Mouse (Mus musculus): ENCODE measurements around the gene Podxl2. TPM values are rescaled to one million over a fixed set of nuclear protein-coding genes. Genes with fewer than 3 reads are reported as not detected.
A peak's percentile ranks its signal among the peaks of the same experiment; 100 is the strongest.

Podxl2 gene
- total RNA-seq, 2 experiments from 2014 or later = 41.2 to 69.3 TPM

DNA sequence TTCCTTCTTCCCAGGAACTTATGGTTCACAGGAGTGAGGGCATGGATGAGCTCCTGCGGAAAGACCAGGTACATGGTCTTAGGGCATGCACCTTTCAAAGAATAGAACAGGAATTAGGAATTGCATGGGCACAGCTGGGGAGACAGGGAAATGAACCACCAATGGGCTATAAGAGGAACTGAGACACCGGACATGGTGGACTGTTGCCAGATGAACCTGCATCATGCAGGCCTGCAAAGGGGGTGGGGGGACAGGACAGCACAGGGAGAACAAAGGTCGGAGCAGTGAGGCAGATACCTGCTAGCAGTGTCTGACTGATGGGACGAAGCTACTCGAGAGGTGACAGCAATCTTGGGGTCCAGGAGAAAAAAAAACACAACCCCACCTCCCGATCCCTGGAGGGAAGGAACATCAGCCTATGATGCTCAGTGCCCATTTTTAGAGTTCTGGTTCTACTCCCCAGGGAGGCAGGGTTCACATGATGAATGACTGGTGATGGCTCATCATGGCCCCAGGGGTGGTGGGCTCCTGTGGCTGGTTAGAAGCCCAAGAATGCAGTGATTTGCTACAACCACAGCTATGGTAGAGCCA lies 44.6 kb downstream of the Podxl2 start:
- no peak for DNase-seq (ENCODE audit: low spot score in 2 of 2)

DNA sequence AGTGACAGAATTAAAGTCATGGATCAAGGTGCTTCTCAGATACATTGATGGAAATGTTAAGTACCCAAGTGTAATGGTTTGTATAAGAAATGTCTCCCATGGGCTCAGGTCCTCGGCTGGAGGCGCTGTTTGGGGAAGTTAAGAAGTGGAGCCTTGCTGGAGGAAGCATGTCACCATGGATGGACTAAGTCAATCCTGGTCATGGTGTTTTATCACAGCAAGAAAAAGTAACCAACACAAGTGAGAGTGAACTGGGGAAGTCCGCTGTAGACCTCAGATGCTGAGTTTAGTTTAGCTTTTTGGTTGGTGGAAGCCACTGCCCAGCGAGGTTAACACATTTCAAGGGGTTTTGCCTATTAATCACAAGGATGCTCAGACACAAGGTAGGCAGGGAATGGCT lies 45.3 kb downstream of the Podxl2 start:
- DNase-seq (ENCODE audit: low spot score in 2 of 2) = no peak

DNA sequence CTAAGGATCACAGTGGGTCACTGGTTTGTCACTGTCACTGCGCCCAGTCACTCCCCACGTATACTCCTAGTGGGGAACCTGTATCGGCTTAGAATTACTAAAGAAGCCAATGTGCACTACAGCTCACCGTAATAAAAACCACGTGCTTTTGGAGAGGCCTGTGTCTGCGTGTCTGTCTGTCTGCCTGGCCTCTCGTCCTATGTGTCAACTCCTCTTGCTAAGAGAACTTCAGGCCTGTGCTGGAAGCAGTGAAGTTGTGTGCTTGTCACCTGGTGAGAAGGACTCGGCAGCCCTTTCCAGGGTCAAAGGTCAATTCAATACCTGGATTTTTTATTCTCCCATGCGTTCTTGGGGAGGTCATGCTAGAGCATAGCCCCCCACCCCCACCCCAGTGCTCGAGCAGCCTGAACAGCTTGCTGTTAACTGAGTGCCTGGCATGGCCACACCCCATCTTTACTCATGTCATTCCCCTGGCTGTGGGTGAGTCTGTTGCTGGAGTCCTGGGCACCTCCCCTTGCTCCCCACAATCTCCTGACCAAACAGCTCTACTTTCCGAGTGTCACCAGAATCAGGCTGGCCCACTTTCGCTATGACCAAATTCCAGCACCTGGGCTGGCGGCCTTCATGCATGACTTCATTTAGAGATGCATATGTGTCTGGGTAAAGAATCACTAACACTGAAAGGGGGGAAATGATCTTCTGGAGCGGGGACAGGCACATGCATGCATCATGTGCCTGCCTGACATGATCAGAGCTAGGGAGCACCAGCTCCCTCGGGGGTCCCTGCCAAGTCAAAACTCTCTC lies 46.4 kb downstream of the Podxl2 start:
- DNase-seq (ENCODE audit: low spot score in 2 of 2) = no peak

DNA sequence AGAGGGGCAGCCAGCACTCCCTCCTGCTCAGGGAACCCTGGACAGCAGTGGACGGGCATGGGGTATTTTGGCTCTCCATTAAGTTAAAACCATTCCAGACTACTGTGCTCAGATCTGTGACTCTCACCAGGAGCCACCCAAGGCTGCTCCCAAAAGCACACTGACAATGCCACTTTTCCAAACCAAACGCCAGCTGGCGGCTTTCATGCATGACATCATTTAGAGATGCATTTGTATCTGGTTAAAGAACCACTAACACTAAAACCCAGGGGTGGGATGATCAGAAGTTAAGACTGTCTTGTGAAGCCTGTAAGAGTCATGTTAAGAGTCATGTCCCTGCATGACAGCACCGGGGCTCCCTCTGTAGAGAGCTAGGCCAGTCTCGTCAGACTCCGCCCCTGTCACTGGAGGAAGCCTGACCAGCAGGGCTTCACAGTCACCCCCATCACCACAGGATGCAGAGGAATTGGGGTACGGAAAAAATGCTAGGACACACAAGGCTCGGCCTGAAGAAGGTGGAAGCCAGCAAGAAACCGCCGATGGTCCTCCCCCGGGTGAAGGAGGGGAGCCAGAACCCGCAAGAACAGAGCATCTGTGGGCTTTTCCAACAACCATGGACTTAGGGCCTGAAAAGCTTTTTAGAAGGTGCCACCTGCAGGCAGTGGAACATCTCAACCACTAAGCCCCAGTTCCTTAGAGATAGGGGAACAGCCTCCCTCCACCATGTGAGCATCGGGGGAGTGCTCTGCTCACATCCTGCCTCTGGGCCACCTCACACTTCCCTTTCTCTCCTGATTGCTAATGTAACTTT lies 47.2 kb downstream of the Podxl2 start:
- no peak for DNase-seq (ENCODE audit: low spot score in 2 of 2)

DNA sequence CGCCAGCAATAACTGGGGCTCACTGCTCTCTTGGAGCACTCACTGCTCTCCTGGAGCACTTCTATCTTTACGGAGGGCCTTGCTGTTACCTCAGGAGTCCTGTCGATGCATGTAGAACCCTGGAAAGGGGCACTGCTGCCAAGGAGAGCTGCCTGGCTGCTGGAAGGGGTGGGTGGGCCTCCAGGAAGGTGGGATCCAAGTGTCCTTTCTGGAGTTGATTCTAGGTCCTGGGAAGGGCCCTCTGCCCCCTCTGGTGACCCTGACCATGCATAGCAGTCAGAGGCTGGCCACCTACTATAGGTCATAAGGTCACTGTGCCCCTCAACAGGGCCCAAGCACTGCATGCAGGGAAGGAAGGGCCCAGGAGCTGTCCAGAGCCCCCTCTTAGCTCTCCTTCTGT lies 47.9 kb downstream of the Podxl2 start:
- no peak for DNase-seq (ENCODE audit: low spot score in 2 of 2)

DNA sequence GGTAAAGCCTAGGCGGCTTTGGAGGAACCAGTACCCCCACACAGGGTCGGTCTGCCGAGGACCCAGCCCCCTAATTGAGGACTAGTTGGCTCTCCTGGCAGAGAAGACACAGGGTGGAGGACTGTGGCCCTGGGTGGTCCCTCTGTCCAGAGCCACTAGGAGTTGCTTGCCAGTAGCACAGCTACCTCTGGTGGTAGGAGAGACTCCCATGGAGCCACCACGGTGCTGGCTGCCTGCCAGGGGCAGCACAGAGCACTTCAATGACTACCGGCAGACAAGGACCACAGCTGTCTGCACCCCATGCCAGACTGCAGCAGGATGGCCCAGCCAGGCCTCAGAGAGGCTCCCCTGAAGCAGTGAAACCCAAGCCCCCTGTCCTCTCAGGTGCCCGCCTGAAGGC lies 48.3 kb downstream of the Podxl2 start:
- peak; percentile 61 to 66 for DNase-seq (ENCODE audit: low spot score in 2 of 2)

DNA sequence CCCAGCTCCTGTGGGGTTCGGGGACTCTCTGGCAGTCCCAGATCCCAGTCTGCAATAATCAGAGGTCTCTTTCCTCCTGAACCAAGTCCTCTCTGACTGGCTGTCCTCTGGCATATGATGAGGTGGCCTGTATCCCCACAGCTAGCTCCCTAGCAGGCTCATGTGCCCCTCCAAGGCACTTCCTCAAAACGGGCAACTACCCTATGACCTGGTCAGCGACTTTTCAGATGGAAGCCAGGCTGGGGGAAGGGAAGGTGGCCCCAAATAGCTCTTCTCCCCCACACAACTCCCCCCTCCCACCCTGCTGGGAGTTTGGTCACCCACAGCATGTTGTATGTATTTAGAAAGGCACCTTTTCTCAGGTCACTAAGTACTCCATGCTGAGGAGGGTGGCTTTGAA lies 48.8 kb downstream of the Podxl2 start:
- no peak for DNase-seq (ENCODE audit: low spot score in 2 of 2)

DNA sequence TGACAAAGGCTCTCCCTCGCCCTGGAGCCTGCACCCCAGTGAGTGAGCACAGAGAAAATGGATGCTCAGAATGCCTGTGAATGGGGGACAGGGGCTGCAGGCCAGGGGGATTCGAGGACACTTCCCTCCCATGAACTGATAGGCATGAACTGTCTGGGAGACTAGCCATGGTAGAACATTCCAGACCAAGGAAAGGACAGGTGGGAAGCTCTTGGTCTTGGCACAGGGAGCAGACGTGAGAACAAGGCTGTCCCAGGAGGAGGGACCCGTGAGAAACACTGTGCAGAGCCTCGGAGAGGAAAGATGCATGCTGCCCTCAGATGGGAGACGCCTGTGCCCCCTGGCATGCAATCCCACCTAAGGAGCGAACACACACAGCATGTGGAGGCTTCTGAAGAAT lies 50.7 kb downstream of the Podxl2 start:
- DNase-seq (ENCODE audit: low spot score in 2 of 2) = no peak

DNA sequence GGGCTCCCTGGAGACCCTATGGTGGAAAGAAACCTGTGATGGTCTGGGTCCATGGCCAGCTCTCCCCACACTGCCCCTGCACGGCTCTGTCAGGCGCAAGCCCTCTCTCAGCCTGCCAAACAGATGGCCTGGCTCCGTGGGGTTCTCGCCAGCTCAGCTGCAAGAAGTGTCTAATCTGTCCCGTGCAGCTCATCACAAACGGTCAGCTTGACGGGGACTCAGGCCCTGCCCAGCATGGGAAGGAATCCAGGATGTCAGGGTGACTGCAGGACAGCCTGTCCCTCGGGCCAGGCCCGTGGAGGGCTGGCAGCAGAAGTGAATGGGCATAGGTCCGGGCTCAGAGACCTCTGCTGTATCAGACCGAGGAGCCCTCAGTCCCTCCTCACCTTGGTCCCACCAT lies 52.9 kb downstream of the Podxl2 start:
- DNase-seq (ENCODE audit: low spot score in 2 of 2) = peak in 1 of 2 experiments; percentile 35

DNA sequence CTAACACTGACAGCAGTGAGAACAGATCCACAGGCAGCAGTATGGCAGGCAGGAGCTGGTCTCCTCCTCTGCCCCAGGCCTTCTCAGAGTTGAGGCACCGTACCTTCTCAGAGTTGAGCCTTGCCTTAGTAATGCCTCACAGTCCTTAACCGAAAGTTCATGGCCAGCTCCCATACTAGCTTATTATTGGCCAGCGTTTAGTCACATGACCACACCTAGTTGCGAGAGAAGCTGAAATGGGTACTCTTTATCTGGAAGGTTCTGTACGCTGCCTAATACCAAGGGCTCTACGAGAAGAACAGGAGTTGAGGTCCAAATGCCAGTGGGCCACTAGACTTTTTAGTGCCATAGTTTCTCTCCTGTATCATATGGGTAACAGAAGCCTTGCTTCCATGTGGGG lies 53.5 kb downstream of the Podxl2 start:
- DNase-seq (ENCODE audit: low spot score in 2 of 2) = no peak

DNA sequence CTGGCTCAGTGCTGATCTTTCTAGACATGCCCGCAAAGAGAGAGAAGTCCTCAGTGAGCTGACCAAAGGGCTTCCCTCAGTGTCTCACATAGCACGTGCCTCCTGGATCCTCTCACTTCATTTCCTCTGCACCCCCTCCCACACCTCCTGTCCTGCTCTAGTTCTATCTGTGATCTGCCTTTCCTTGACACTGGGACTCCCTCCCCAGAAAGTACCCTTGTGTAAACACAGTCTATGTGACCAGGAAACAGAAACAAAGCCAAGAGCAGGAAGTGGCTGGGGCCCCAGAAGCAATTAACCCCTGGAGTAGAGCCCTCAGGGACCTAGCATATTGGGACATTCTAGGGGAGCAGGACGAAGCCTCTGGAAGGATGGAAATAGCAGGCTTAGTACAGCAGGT lies 54.0 kb downstream of the Podxl2 start:
- DNase-seq (ENCODE audit: low spot score in 2 of 2) = no peak

DNA sequence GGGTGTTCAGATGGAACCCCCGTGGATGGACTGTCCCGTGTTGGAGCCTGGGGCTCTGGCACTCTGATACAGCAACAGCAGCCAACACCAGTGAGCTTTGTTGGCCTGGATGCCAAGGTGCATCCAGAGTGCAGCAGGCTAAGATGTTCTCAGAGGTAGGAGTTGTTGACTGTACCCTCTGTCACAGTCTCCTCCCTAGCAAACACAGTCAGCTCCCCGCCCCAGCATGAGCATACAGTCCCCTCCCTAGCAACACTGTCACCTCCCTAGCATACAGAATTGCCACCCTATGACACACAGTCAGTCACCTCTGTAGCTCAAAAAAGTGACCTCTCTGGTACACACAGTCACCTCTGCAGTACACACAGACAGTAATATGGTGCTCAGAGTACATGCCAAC lies 57.9 kb downstream of the Podxl2 start:
- no peak for DNase-seq (ENCODE audit: low spot score in 2 of 2)

DNA sequence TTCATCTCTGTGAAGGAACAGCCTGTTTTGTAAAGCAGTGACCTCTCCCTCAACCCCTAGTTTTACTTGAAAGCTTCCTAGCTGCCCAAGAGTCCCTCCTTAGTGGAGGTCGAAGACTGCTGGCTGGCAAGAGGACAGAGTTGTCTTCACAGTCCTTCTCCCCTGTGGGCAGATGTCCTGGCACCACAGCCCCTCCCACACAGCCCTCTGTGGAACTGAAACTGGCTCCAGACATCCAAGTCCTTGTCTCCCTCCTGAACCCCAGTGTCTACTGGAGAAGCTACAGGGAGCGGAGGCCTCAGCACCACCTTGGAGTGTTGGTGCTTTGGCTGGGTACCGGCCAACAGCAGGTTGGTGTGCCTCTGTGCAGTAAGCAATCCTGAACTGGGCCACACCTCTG lies 59.4 kb downstream of the Podxl2 start:
- no peak for DNase-seq (ENCODE audit: low spot score in 2 of 2)

DNA sequence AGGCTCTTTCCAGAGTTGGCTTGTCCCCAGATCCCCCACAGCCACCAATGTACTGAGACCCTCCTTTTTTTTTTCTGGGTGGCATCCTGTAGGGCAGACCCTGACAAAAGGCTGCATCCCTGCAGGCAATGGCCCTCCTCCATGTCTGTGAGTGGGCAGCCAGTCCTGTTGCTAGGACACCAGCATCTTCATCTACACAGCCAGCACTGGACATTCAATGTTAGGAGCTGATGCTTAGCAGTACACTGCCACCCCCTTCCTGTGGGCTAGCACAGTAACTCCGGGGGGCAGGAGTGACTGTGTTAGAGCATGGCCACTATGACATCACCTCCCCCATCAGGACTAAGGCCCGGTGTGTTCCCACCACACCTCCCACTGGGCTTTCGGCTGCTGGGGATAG lies 59.8 kb downstream of the Podxl2 start:
- DNase-seq (ENCODE audit: low spot score in 2 of 2) = no peak

DNA sequence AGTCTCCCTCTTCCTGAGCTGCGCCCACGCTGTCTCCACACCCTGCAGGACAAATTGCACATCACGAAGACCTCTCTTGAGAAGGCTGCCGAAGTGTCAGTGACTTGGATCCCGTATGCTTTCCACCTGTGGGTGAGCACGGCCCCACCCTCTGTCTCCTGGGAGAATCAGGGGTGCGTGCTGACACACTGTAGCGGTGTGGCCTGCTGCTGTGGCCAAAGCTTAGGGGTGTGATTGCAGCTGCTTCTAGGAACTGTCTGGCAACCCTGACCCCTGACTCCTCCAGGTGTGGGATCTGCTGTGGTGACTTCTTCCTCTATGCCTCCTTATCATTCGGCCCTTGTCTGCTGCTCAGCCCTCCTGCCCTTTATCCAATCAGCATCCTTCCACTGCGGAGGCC lies 61.0 kb downstream of the Podxl2 start:
- no peak for DNase-seq (ENCODE audit: low spot score in 2 of 2)

DNA sequence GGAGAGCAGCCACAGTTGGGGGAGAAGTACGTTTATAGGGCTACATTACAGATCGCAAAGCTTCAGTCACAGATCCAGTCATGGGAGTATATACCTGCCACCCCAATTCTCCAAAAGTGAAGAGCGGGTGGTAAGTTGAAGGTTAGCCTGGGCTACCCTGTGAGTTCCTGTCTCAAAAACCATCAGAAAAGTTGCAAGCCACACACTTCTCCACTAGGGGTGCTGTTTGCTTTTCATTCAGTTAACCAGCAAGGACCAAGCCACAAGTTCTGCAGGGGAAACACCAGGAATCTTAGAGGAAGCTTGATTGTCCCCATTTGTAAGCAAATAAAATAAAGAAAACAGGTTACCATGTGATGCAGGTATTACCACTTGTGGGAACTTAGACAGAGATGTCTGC lies 62.0 kb downstream of the Podxl2 start:
- no peak for DNase-seq (ENCODE audit: low spot score in 2 of 2)

DNA sequence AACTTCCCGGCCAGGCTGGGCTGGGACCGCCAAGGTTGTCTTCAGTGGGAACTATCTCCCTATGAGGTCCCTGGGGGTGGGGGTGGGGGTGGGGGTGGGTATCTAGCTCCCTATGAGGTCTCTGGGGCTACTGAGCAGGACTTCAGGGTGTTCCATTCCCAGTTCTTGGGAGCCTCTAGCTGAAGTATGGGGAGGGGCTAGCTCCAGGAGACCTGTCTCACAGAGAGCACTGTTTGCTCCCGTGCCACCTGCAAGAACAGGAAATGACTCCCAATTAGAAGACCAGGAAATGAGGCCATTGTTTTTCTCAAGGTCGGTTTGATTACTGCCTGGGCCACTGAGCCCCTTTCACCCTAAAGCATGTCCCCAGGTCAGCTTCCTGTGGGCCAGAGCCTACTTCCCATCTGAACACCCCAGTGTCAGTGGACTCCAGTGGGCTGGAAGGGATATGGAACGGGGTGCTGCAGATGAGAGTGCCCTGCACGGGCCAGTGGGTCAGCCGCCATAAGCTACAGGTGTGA lies 62.9 kb downstream of the Podxl2 start:
- no peak for DNase-seq (ENCODE audit: low spot score in 2 of 2)

DNA sequence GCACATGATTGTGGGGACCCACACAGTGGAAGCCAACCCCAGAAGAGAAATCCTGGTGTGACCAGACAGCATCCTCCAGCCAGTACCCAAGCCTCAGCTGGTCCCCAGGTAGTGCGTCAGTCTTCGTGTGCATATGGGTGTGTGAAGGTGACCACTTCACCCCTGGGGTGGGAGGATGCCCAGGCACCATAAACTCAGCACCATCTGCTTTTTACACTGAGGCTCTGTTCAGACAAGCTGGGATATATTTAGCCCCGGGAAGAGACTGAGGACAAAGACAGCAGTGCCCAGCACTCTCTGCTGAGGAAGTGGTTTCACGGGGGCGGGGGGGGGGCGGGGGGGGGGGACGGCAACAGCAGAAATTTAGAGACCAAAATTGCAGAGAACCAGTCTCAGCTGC lies 63.4 kb downstream of the Podxl2 start:
- no peak for DNase-seq (ENCODE audit: low spot score in 2 of 2)

DNA sequence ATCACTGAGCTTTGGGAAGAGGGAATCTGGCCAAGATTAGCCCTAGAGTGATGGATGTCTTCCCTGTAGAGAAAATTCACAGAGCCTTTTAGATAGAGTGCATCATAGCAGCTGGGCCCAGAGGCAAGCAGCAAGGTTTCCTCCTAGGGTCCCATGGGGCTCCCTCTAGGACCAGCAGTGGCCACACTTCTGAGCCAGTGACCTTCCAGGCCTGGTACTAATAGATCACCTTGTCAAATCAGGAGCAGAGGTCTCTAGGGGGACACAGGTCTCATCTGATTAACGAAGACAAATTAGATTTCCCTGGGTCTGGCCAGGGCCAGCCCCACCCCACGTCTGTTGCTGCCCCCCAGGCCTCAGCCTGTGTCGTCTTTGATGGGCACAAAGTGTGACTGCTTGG lies 64.6 kb downstream of the Podxl2 start:
- no peak for DNase-seq (ENCODE audit: low spot score in 2 of 2)

DNA sequence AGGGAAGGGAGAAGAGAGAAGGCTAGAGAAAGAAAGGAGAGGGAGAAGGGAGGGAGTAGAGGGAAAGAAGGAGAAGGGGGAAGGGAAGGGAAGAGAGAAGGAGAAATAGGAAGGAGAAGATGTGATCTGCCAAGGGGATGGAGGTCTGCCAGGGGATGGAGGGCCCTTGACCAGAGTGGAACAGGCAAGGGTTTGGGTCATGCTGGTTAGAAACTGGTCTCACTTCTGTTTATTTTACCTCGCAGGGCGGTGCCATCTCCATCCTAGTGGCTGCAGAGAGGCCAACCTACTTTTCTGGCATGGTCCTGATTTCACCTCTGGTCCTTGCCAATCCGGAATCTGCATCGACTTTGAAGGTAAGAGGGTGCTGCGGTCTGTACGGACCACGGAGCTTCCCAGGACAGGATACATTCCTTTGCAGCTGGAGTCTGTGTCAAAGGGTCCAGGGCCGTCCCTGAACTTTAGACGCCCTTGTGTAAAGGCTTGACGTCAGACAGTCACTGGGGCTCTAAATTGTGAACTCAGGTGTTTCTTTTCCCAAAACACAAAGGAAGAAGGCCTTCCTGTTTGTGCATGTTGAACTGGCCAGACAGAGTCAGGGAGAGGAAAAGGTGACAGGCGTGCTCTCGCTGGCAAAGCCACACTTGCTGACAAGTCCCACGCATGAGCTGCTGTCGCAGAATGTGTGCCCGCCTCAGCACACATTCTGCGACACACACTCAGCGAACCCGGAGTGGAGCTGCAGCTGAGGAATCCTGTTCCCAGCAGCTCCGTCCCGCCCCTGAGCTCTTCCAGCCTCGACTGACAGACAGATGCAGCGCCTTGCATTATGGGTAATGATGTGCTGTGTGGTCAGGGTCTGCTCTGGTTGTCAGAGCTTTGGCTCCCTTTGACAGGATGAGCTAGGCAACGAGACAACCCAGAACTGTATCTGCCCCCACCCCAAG lies 65.5 kb downstream of the Podxl2 start:
- no peak for DNase-seq (ENCODE audit: low spot score in 2 of 2)

Measured in adrenal gland, adult 18-20 months (tissue).